Mouse (Mus musculus) large intestine, adult 2 months (tissue): ENCODE measurements around the gene Nrip2. TPM values are rescaled to one million over a fixed set of nuclear protein-coding genes. Genes with fewer than 3 reads are reported as not detected.
"Not testable (repeated sequence)": the region's sequence is repeated elsewhere in the genome, so short reads cannot be mapped to it uniquely, and the experiment has no call there.

ENCODE experiments used
- DNase-seq: peaks from one replicate; pipeline ENCODE4 v3.0.0-alpha.2; 2012; ENCODE audit warnings: low read depth, low spot score
- WGBS: fragments of 180-500 bp; shearing (Covaris S2); methylation state at CpG from one replicate; pipeline ENCODE4 v1.1.7; 2018; 5-methylcytosine and 5-hydroxymethylcytosine counted together
- polyA plus RNA-seq: library from polyadenylated mRNA; depleted of rRNA; stranded (reverse); fragments of >200 nt; gene quantifications from 2 replicates; pipeline ENCODE4 v1.2.3, GENCODE M21; 2012; rRNA removed

Gene Nrip2
- 0.51 and 0.69 TPM in 2 replicates for polyA plus RNA-seq

DNA sequence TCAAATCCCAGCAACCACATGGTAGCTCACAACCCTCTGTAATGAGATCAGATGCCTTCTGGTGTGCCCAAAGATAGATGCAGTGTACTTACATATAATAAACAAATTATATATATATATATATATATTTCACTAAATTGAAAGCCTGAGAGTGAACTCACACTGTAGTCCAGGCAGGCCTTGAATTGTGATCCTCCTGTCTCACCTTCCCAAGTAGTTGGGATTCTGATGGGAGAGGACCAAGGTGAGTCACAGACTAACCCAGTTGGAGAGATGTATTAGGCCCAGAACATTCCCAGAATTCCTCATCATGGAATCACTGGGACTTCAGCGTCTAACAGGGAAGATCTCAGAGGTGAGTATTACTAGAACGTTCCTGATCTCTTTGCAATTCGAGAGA is at the start of gene Nrip2:
Gene Nrip2 (plus strand): TSS at position 301 of the 400 bp plus-strand sequence.
- WGBS, result 79% methylated on average over 3 of the region's 3 CpGs
- DNase-seq, result no peak

DNA sequence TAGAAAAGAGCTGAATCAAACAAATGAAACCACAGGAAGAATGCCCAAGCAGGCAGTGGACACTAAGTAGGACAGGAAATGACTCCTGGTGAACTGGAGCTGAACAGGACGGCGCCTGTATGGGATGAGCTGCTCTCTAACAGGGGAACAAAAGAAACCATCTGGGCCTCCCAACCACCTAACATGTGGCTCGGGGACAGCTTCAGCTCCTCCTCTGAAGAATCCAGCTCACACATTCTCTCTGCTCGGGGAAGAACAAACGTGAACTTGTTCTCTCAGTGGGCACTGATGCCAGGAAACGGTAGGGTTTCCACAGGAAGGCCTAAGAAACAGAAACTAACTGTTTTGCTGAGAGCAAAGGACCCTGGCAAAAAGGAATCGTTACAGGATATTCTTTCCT is 49.4 kb upstream of the Nrip2 start:
- WGBS, result 55% methylated on average over 7 of the region's 7 CpGs
- DNase-seq, result no peak

DNA sequence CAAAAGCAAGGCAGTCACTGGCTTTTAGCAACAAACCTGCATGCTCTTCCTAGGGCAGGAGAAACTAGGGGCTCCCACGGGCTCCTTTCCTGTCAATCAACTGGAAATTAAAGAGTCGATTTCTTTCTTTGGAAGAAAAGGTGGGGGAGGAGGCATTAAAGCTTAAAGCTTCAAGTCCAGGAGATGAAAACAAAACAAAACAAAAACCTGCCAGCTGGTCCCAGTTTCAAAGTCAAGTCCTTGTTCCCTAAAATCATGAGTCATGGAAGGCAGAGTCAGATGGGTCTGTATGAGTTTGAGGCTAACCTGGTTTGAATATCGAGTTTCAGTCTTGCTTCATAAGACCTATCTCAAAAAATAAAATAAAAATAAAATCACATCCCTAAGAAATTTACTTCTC is 45.0 kb upstream of the Nrip2 start:
- WGBS, result 76% methylated on average over 3 of the region's 3 CpGs

DNA sequence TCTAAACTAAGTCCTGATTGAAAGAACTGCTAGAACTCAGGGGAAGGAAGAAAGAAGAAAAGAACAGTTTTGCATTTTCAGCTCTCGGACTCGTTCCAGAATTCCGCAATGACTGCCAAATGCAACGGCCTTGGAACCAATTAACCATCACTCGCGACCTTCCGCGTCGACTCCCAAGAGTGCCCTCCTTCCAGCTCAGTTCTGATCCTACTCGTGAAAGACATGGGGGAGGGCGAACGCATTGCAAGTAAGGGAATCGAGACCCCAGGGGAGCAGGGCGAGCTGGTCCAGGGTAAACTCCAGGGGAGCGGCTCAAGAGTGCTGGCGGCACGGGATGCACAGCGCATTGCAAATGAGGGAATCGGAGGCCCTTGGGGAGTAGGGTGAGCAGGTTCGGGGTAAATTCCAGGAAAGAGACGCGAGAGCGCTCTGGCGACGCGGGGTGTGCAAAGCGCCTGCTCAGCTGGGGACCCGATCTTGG is 43.9 kb upstream of the Nrip2 start:
- no peak for DNase-seq
- under 1% methylated on average over 28 of the region's 28 CpGs for WGBS

More for the DNA sequence above, 45.0 kb upstream of the Nrip2 start:
- DNase-seq, result no peak

GRCm38 (mm10) chr6:128355726-128356416 is 43.2 kb upstream of the Nrip2 start, which contains the start of gene Tulp3:
Gene Tulp3, minus strand, starts transcription at chr6:128355851.
- under 1% methylated on average over 42 of the region's 42 CpGs for WGBS
- peak; percentile 43 for DNase-seq

GRCm38 (mm10) chr6:128358999-128359398 is 40.1 kb upstream of the Nrip2 start:
- 42% methylated on average over 2 of the region's 2 CpGs for WGBS
- no peak for DNase-seq

DNA sequence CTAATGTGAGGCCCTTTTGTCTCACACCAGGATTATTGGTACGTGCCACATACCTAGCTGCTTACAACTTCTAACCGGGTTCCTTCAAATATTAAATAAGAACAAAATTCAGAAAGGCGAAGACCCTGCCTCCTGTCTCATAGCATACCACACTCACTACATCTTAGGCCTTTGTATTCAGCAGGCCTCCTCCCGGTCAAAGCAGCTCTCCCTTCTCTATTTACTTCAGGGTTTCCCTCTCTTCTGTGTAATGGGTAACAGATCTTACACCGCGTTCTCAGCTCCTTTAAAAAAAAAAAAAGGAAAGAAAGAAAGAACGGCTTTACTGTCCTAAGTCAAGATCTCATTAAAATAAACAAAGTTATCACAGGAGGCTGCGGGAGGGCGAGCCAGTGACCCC is 37.2 kb upstream of the Nrip2 start:
- no peak for DNase-seq
- WGBS, result 11% methylated on average over 9 of the region's 9 CpGs

GRCm38 (mm10) chr6:128362381-128363006 is 36.6 kb upstream of the Nrip2 start, which contains the start of the genes Rhno1 and Foxm1:
Gene Rhno1, minus strand, starts transcription at chr6:128362911.
Gene Foxm1, plus strand, starts transcription at chr6:128362967.
- WGBS, result under 1% methylated on average over 70 of the region's 76 CpGs

DNA sequence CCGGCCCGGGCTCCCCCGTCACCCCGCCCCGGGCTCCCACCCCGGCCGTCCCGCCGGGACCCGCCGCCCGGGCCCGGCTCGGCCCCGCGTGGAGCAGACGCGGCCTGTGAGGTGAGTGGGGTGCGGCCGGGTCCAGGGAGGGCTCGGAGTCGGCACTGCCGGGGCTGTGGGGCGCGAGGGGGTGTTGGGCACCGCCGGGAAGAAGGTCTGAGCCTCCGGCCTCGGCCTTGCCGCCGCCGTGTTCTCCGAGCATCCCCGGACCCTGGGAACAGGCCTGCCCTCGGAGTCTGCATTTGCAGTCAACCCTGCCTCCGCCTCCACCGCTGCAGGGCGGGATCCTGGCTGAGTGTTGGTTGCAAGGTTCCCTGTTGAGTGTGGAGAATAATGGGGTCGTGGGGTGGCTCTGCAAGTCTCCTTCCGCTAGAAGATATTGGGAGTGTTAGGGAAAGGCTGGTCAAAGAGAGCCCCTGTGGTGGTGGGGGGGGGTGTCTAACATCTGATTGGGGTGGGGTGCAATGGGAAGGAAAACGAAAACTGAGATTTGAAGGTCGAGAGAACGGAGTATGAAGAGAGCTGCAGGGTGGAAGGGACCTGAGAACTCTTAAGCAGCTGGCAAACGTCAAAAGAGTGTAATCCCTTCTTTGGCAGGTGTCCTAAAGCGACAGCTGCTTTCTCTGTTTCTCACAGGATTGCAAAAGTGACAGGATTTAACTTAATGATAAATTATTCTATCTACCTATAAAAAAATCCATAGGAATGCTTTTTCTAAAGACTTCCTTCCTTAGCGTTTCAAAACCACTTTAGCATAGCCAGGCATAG is 35.9 kb upstream of the Nrip2 start:
- no peak for DNase-seq
- whole genome bisulfite sequencing, result 3% methylated on average over 46 of the region's 46 CpGs

More at GRCm38 (mm10) chr6:128362381-128363006, 36.6 kb upstream of the Nrip2 start, which contains the start of the genes Rhno1 and Foxm1:
- DNase-seq, result peak; percentile 47

- no peak for DNase-seq
- 61% methylated on average over 6 of the region's 6 CpGs for WGBS
Measured at GRCm38 (mm10) chr6:128364721-128365120, 34.4 kb upstream of the Nrip2 start.

DNA sequence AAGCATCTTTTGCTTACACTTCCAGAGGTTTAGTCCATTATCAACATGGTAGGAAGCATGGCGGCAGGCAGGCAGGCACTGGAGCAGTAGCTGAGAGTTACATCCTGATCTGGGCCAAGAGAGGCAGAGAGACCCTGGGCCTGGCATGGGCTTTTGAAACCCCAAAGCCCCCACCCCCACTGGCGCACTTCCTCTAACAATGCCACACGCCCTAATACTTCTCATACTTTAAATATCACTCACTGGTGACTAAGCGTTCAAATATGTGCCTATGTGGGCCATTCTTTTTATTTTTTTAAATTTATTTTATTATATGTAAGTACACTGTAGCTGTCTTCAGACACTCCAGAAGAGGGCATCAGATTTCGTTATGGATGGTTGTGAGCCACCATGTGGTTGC is 32.6 kb upstream of the Nrip2 start:
- WGBS, result 91% methylated on average over 5 of the region's 5 CpGs
- no peak for DNase-seq

GRCm38 (mm10) chr6:128370040-128370439 is 29.1 kb upstream of the Nrip2 start:
- DNase-seq, result no peak
- WGBS, result 93% methylated on average over 5 of the region's 5 CpGs

DNA sequence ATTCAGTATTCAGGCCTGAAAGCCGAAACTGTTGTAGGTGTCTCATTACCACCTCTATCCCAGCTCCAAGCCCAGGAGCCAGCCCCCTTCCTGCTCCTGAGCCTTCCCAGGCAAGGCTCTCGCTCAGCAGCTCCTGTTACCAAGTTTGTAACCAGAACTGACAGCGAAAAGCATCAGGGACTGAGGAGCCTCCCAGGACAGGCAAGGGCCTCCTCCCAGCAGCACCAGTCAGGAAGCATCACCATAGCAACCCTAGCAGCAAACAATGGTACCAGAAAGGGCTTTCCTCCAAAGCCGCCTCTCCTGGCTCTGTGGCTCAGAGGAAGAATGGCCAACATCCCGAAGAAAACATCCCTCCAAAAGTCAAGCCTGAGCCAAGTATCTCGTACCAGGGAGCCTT is 23.9 kb upstream of the Nrip2 start, which contains the start of the genes Tex52 and Gm44596:
Gene Tex52 (plus strand): TSS at position 265 of the 400 bp plus-strand sequence.
Gene Gm44596 (plus strand): TSS at position 312 of the 400 bp plus-strand sequence.
- DNase-seq, result no peak
- WGBS, result 56% methylated on average over 6 of the region's 6 CpGs

GRCm38 (mm10) chr6:128376371-128377085 is 22.6 kb upstream of the Nrip2 start:
- DNase-seq, result no peak
- 88% methylated on average over 17 of the region's 17 CpGs for WGBS

- WGBS, result 82% methylated on average over 16 of the region's 16 CpGs
- DNase-seq, result no peak
Measured at GRCm38 (mm10) chr6:128379636-128380035, 19.5 kb upstream of the Nrip2 start.

- WGBS, result 69% methylated on average over 1 of the region's 1 CpGs
Measured at GRCm38 (mm10) chr6:128380594-128381167, 18.4 kb upstream of the Nrip2 start.

DNA sequence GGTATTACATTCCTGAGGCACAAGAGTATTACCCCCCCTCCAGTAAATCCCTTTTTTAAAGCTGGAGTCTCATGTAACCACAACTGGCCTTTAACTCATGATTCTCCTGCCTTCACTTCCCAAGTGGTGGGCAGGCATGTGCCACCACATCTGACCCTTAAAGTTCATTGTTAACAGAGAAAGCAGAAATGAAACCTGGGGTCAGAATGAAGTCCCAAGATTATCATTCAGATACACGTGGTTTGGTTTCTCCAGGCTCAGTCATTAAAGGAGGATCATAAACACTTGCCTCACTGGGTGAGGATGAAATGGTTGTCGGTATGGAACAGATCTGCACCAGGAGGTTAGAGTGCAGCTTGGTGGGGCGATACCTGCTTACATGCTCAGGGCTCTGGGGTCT is 17.8 kb upstream of the Nrip2 start:
- WGBS, result 53% methylated on average over 3 of the region's 3 CpGs
- no peak for DNase-seq

More at GRCm38 (mm10) chr6:128380594-128381167, 18.4 kb upstream of the Nrip2 start:
- not testable (repeated sequence) for DNase-seq

DNA sequence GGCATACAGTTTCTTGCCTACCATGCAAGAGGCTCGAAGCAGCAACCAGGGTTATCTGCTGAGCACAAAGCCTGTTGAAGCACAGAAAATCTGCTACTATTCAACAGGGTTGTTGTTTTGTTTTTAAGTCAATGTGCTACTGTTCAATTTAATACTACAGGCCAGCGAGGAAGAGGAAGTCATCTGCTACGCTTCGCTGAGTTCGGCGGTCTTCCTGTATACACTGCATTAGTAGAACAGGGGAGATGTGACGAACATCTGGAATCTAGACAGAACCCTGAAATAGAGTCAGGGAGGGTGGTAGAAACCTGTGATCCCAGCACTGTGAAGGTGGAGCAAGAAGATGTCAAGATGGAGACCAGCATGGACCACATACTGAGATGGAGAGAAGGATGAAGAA is 15.3 kb upstream of the Nrip2 start:
- 73% methylated on average over 7 of the region's 7 CpGs for WGBS
- DNase-seq, result no peak

DNA sequence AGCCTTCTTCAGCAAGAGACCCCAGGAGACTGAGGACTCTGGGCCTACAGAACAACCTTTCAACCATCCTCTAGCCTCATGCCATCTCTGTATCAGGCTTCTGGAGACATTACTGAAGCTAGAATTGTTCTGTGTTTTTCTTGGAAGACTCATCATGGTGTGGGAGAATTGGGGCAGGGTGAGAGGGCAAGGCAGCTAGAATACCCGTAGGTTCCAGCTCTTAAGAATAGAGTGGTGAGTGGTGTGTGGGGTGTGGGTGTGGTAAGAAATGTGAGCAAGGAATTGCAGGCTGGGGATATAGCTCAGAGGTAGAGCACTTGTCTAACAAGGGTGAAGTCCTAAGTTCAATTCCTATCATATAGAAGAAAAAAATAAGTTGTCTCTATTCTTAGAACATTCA is 14.1 kb upstream of the Nrip2 start:
- no peak for DNase-seq
- 34% methylated on average over 1 of the region's 1 CpGs for WGBS
